Mouse (Mus musculus) kidney, postnatal 0 days (tissue): ENCODE data around the gene Stk11ip. TPM values are rescaled to one million over a fixed set of nuclear protein-coding genes. Genes with fewer than 3 reads are reported as not detected.

Source experiments
- ATAC-seq: fragments of 200-750 bp; cut with Nextera tagmentation; replicated peaks from 2 replicates; pipeline ENCODE4 v1.8.0; 2017; ENCODE audit warnings: low read depth, moderate number of reproducible peaks, moderate TSS enrichment, moderate library complexity; ENCODE audit not compliant: low FRiP score
- DNase-seq: peaks from one replicate; pipeline ENCODE4 v3.0.0-alpha.2; 2016; ENCODE audit warnings: low spot score
- H3K27ac ChIP-seq: fragments of 300-500 bp; sonication (generic); 2 replicates; pipeline ENCODE4 v1.5.1; 2014; ENCODE audit warnings: mild to moderate bottlenecking
- H3K27me3 ChIP-seq: fragments of 300-500 bp; sonication (generic); 2 replicates; pipeline ENCODE4 v1.6.1; 2014; ENCODE audit warnings: low read length, mixed read lengths; ENCODE audit not compliant: insufficient read depth
- H3K36me3 ChIP-seq: fragments of 300-500 bp; sonication (generic); 2 replicates; pipeline ENCODE4 v1.6.1; 2014; ENCODE audit warnings: low read length, mixed read lengths; ENCODE audit not compliant: insufficient read depth
- H3K4me1 ChIP-seq: fragments of 300-500 bp; sonication (generic); replicated peaks from 2 replicates; pipeline ENCODE4 v1.6.1; 2014; ENCODE audit warnings: antibody characterized with exemption, low read length, mixed read lengths; ENCODE audit not compliant: insufficient read depth
- H3K4me2 ChIP-seq: fragments of 300-500 bp; sonication (generic); 2 replicates; pipeline ENCODE4 v1.6.1; 2014; ENCODE audit warnings: mild to moderate bottlenecking, low read length, moderate library complexity, mixed read lengths
- H3K4me3 ChIP-seq: fragments of 300-500 bp; sonication (generic); replicated peaks from 2 replicates; pipeline ENCODE4 v1.5.1; 2014; ENCODE audit warnings: low read depth, low read length
- H3K9ac ChIP-seq: fragments of 300-500 bp; sonication (generic); 2 replicates; pipeline ENCODE4 v1.6.1; 2014; ENCODE audit warnings: low read depth, low read length
- H3K9me3 ChIP-seq: fragments of 300-500 bp; sonication (generic); replicated peaks from 2 replicates; pipeline ENCODE4 v1.6.1; 2016; ENCODE audit warnings: low read length, inconsistent platforms, mixed read lengths
- CTCF ChIP-seq: IDR thresholded peaks from 2 replicates; pipeline ENCODE4 v1.5.1; 2016; ENCODE audit warnings: antibody characterized with exemption, low read depth, mild to moderate bottlenecking, moderate library complexity
- WGBS: fragments of 180-500 bp; shearing (Covaris S2); extraction: QIAGEN DNeasy Blood & Tissue Kit; methylation state at CpG from one replicate; pipeline ENCODE4 v1.1.7; 2014; 5-methylcytosine and 5-hydroxymethylcytosine counted together
- polyA plus RNA-seq: library from polyadenylated mRNA; unstranded; fragments of >200 nt; fragmentation: Nextera tagmentation; extraction: Ambion mirVana; gene quantifications from 2 replicates; pipeline ENCODE4 v1.2.1, GENCODE M21; 2015

Stk11ip gene
- polyA plus RNA-seq, 1 experiment from 2014 or later, result 14.9 TPM

DNA sequence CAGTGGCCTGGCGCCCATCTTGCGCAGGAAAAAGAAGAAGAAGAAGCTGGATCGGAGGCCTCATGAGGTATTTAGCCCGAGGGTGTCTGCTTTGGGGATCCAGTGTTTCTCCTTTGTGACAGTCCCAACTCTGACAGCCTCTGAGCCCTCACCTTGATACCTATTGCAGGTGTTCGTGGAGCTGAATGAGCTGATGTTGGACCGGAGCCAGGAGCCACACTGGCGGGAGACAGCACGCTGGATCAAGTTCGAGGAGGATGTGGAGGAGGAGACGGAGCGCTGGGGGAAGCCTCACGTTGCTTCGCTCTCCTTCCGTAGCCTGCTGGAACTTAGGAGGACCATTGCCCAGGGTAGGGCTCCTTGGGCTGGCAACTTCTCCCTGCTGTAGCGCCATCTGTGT, 29.3 kb downstream of the Stk11ip start:
- no peaks in the 10 kb centered on the region for H3K27me3 ChIP-seq
- no peak overlapping the region for H3K27ac ChIP-seq
- H3K9me3 ChIP-seq, result no peaks in the 10 kb centered on the region
- 57% methylated on average over 15 of the region's 15 CpGs for WGBS
- no peak for DNase-seq
- peaks cover 8% of the 10 kb centered on the region; the same call in 1 of the 2 replicates for H3K36me3 ChIP-seq
- H3K9ac ChIP-seq, result no peak overlapping the region
- no peak overlapping the region for H3K4me2 ChIP-seq
- ATAC-seq, result no peak
- no peak for TF ChIP-seq CTCF
- H3K4me3 ChIP-seq, result no peak overlapping the region
- H3K4me1 ChIP-seq, result peaks cover 10% of the 10 kb centered on the region; the same call in 1 of the 2 replicates

DNA sequence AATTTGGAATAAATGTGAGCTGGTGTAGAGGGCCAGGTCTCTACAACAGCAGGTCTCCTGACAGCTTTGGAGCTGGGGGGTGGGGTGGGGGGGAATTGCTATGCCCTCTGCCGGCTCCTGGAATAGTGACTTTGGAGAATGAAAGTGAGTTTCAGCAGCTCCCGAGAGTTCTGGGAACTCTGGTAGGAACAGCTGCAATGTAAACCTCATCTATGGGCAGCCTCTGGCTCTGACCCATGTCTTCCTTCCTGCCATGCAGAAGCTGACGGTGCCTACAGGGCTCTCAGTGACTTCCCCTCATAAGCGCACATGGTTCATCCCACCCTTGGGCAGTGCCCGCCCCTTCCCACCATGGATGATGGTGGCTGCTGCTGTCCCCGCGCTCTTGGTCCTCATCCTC, 34.4 kb downstream of the Stk11ip start:
- no peak for TF ChIP-seq CTCF
- H3K36me3 ChIP-seq, result peaks cover 13% of the 10 kb centered on the region
- DNase-seq (no peak), ATAC-seq (no peak)
- no peaks in the 10 kb centered on the region for H3K27me3 ChIP-seq
- no peak overlapping the region for H3K4me2 ChIP-seq
- no peaks in the 10 kb centered on the region for H3K9me3 ChIP-seq
- 0 out of 2 replicates have a peak, but pooled peaks cover 6% of the 10 kb centered on the region for H3K4me1 ChIP-seq
- no peak overlapping the region for H3K9ac ChIP-seq
- 81% methylated on average over 7 of the region's 7 CpGs for WGBS
- H3K4me3 ChIP-seq, result no peak overlapping the region
- H3K27ac ChIP-seq, result no peak overlapping the region

GRCm38 (mm10) chr1:75556143-75556781, 34.9 kb downstream of the Stk11ip start:
- peaks cover 13% of the 10 kb centered on the region for H3K36me3 ChIP-seq
- no peak for TF ChIP-seq CTCF

DNA sequence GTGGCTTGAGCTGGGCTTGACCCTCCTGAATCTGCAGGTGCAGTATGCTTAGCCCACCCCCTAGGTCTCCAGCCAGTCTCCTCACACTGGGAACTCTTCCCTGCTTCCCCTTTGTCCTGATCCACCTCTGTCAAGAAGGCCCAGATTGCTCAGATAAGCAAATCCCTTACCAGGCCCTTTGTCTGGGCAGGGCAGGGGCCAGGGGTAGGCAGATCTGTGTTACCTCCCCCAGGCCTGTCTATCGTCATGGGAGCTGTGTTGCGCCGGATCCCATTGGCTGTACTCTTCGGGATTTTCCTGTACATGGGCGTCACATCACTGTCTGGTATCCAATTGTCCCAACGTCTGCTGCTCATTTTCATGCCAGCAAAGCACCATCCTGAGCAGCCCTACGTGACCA, 35.7 kb downstream of the Stk11ip start:
- Histone ChIP-seq H3K27ac (no peak overlapping the region), H3K4me3 (no peak overlapping the region), H3K9me3 (no peaks in the 10 kb centered on the region), H3K4me1 (0 out of 2 replicates have a peak, but pooled peaks cover 6% of the 10 kb centered on the region), H3K4me2 (no peak overlapping the region), H3K36me3 (peaks cover 8% of the 10 kb centered on the region), H3K9ac (no peak overlapping the region), H3K27me3 (no peaks in the 10 kb centered on the region)
- ATAC-seq (no peak), DNase-seq (no peak)
- WGBS, result 93% methylated on average over 7 of the region's 7 CpGs
- no peak for TF ChIP-seq CTCF

More at GRCm38 (mm10) chr1:75556143-75556781, 34.9 kb downstream of the Stk11ip start:
- H3K9ac ChIP-seq, result no peak overlapping the region
- H3K4me1 ChIP-seq, result 0 out of 2 replicates have a peak, but pooled peaks cover 6% of the 10 kb centered on the region
- 72% methylated on average over 9 of the region's 9 CpGs for WGBS
- H3K27ac ChIP-seq, result no peak overlapping the region
- no peaks in the 10 kb centered on the region for H3K27me3 ChIP-seq
- DNase-seq, result no peak
- no peaks in the 10 kb centered on the region for H3K9me3 ChIP-seq
- no peak overlapping the region for H3K4me3 ChIP-seq
- H3K4me2 ChIP-seq, result no peak overlapping the region
- ATAC-seq, result no peak

GRCm38 (mm10) chr1:75558388-75559178, 37.3 kb downstream of the Stk11ip start:
- no peak for DNase-seq
- H3K4me1 ChIP-seq, result 0 out of 2 replicates have a peak, but pooled peaks cover 6% of the 10 kb centered on the region
- H3K27me3 ChIP-seq, result no peaks in the 10 kb centered on the region
- H3K9me3 ChIP-seq, result no peaks in the 10 kb centered on the region
- peaks cover 6% of the 10 kb centered on the region; the same call in 1 of the 2 replicates for H3K36me3 ChIP-seq
- H3K27ac ChIP-seq, result peak overlapping the region; percentile 73
- WGBS, result 81% methylated on average over 18 of the region's 18 CpGs
- H3K4me2 ChIP-seq, result no peak overlapping the region
- H3K4me3 ChIP-seq, result no peak overlapping the region
- no peak; the same call in 1 of the 2 replicates for ATAC-seq
- no peak for TF ChIP-seq CTCF
- H3K9ac ChIP-seq, result no peak overlapping the region

DNA sequence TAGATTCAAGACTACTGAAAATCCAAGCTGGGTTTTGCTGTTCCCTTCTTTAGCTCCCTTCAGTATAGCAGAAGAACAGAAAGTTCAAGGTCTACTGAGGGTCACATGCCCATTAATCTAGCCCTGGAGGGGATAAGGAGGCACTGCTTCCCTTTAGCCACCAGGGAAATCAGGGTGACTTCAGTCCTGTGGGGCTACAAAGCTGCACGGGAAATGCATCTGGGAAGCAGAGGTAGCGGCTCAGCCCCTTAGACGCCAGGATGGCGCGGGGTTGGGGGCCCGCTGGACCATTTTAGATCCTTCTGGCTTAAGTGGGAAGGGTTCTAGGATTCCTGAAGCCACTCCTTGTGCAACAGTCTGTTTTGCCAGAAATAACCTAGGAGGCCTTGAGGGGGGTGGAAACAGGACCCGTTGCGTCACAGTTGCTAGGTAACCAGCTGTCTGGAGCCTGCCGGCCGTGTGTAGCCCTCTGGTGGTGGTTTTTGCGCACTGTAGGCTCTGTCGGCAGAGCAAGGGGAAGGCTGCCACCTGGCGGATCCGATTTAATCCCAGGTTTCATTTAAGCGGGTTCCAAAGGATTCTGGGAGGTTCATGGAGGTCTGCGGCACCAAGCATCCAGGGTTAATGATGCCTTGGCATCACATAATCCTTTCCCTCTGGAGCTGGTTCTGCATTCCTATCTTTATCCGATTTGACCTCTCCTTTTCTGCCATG, 38.0 kb downstream of the Stk11ip start:
- TF ChIP-seq CTCF, result peak; percentile 100
- ATAC-seq (peak; percentile 94), DNase-seq (peak; percentile 98)
- Histone ChIP-seq H3K4me2 (peak overlapping the region; percentile 45; the same call in 1 of the 2 replicates), H3K9me3 (no peaks in the 10 kb centered on the region), H3K36me3 (peaks cover 6% of the 10 kb centered on the region; the same call in 1 of the 2 replicates), H3K4me3 (no peak overlapping the region), H3K27ac (peak overlapping the region; percentile 73), H3K9ac (no peak overlapping the region), H3K27me3 (no peaks in the 10 kb centered on the region), H3K4me1 (0 out of 2 replicates have a peak, but pooled peaks cover 6% of the 10 kb centered on the region)
- 2% methylated on average over 17 of the region's 17 CpGs for WGBS
